8 mouse cellular contexts compared by ENCODE assay signal in genomic region chr13:6666887-6667286, GRCm38 (mm10). TPM values are rescaled to one million over a fixed set of nuclear protein-coding genes. Genes with fewer than 3 reads are reported as not detected.
A peak's percentile ranks its signal among the peaks of the same experiment; 100 is the strongest.
DNase-seq lines count a peak whose midpoint lies in the region; ATAC-seq and TF ChIP-seq lines count a peak whose summit lies in the region.
"Had no signal": no experiment of that assay in that cellular context is flagged by ENCODE, and none has a peak within 500 bp of the region (broad histone marks: within the 10 kb centered on the region; RNA-seq: fewer than 3 reads in every experiment).

No protein-coding gene starts in this region.

- ATAC-seq in lung, embryonic 14.5 days (ENCODE audit: insufficient read depth), result peak; percentile 31; the same call in 1 of the 2 replicates
- no peak for ATAC-seq in kidney, embryonic 16.5 days (ENCODE audit: low FRiP score, low TSS enrichment)

- no peaks in the 10 kb centered on the region for H3K27me3 ChIP-seq in lung, embryonic 14.5 days (ENCODE audit: insufficient read depth, low read length)
- H3K27me3 ChIP-seq in cerebellum, adult 2 months (ENCODE audit: control insufficient read depth, insufficient read depth, low read length), result no peaks in the 10 kb centered on the region
- H3K27me3 ChIP-seq in kidney, embryonic 16.5 days (ENCODE audit: insufficient read depth, low read length), result no peaks in the 10 kb centered on the region
- H3K27me3 ChIP-seq: limb, embryonic 15.5 days had no signal

- H3K4me3 ChIP-seq in lung, embryonic 14.5 days (ENCODE audit: low read depth, low read length), result no peak overlapping the region
- H3K4me3 ChIP-seq in cerebellum, adult 2 months (replicated peaks; ENCODE audit: insufficient read depth, low read depth, low read length), result no peak overlapping the region
- no peak overlapping the region for H3K4me3 ChIP-seq in kidney, embryonic 16.5 days (ENCODE audit: low read length)
- H3K4me3 ChIP-seq: limb, embryonic 15.5 days had no signal

- no peak for TF ChIP-seq CTCF in lung, embryonic 14.5 days (IDR thresholded peaks at IDR 0.05; ENCODE audit: low read depth)
- no peak for TF ChIP-seq CTCF in cerebellum, adult 2 months (IDR thresholded peaks at IDR 0.05; ENCODE audit: borderline replicate concordance, insufficient read depth, low read depth, low read length)

- no peak for TF ChIP-seq POLR2A in cerebellum, adult 2 months (IDR thresholded peaks at IDR 0.05; ENCODE audit: borderline replicate concordance, insufficient read depth, low read length)

- H3K4me1 ChIP-seq in lung, embryonic 14.5 days (ENCODE audit: insufficient read depth), result no peaks in the 10 kb centered on the region
- 0 out of 2 replicates have a peak, but pooled peaks cover 2% of the 10 kb centered on the region for H3K4me1 ChIP-seq in cerebellum, adult 2 months (ENCODE audit: control insufficient read depth, insufficient read depth, low read length)
- H3K4me1 ChIP-seq in kidney, embryonic 16.5 days (ENCODE audit: insufficient read depth, low read length), result no peaks in the 10 kb centered on the region
- H3K4me1 ChIP-seq: limb, embryonic 15.5 days had no signal

- WGBS in lung, embryonic 14.5 days, result 65% methylated on average over 4 of the region's 4 CpGs
- 24% methylated on average over 4 of the region's 4 CpGs for WGBS in cerebellum, adult 2 months
- 74% methylated on average over 4 of the region's 4 CpGs for WGBS in kidney, embryonic 16.5 days

- no peak overlapping the region for H3K27ac ChIP-seq in lung, embryonic 14.5 days (ENCODE audit: low read depth)
- no peak overlapping the region for H3K27ac ChIP-seq in cerebellum, adult 2 months (ENCODE audit: insufficient read depth, low read length)
- H3K27ac ChIP-seq in kidney, embryonic 16.5 days (ENCODE audit: low read length), result no peak overlapping the region
- H3K27ac ChIP-seq: limb, embryonic 15.5 days had no signal

- peak; percentile 19 for DNase-seq in lung, embryonic 14.5 days
- no peak for DNase-seq in lung, adult 18-20 months
- DNase-seq in cerebellum, adult 2 months, result peak; percentile 62 to 82
- DNase-seq in cerebellum, postnatal 36 days, result peak; percentile 51 to 52
- DNase-seq in right cerebral cortex, postnatal 10 days (ENCODE audit: low spot score in 2 of 2), result peak; percentile 32 to 51
- DNase-seq in thymus, postnatal 10 days (ENCODE audit: low spot score in 2 of 2), result no peak

- no peaks in the 10 kb centered on the region for H3K9me3 ChIP-seq in lung, embryonic 14.5 days (ENCODE audit: low read depth, low read length)
- H3K9me3 ChIP-seq in kidney, embryonic 16.5 days (ENCODE audit: low read length), result no peaks in the 10 kb centered on the region
- H3K9me3 ChIP-seq: limb, embryonic 15.5 days had no signal

- no peaks in the 10 kb centered on the region for H3K36me3 ChIP-seq in lung, embryonic 14.5 days (ENCODE audit: insufficient read depth)
- H3K36me3 ChIP-seq in kidney, embryonic 16.5 days (ENCODE audit: insufficient read depth, low read length), result no peaks in the 10 kb centered on the region
- H3K36me3 ChIP-seq: limb, embryonic 15.5 days had no signal

- no peak overlapping the region for H3K4me2 ChIP-seq in lung, embryonic 14.5 days
- H3K4me2 ChIP-seq in kidney, embryonic 16.5 days (replicated peaks; ENCODE audit: low read depth, low read length), result no peak overlapping the region
- H3K4me2 ChIP-seq: limb, embryonic 15.5 days had no signal

- no peak overlapping the region for H3K9ac ChIP-seq in lung, embryonic 14.5 days
- H3K9ac ChIP-seq in kidney, embryonic 16.5 days (replicated peaks; ENCODE audit: low read length), result no peak overlapping the region
- H3K9ac ChIP-seq: limb, embryonic 15.5 days had no signal

RNA-seq across cellular contexts. Expression of gene Pfkp, which starts 18.3 kb away (rescaled TPM):
- 20.0 and 20.8 TPM in 2 replicates for polyA plus RNA-seq in lung, embryonic 14.5 days (2014; fragmentation: Nextera tagmentation; extraction: Ambion mirVana)
- polyA plus RNA-seq in cerebellum, adult 2 months (2012; rRNA removed), result 204 and 235 TPM in 2 replicates
- 34.4 and 37.8 TPM in 2 replicates for polyA plus RNA-seq in kidney, embryonic 16.5 days (2015; fragmentation: Nextera tagmentation; extraction: Ambion mirVana)

Comparison
In these comparisons a context has a peak if more than half of its experiments do, and no peak if none do; other contexts are left out.
1. DNase-seq: peak in lung, embryonic 14.5 days (single experiment), cerebellum, adult 2 months (2 of 2), cerebellum, postnatal 36 days (2 of 2) and right cerebral cortex, postnatal 10 days (2 of 2); none in lung, adult 18-20 months (0 of 2) and thymus, postnatal 10 days (0 of 2).